ENCODE assay signal across 11 mouse cellular contexts in the genomic region with DNA sequence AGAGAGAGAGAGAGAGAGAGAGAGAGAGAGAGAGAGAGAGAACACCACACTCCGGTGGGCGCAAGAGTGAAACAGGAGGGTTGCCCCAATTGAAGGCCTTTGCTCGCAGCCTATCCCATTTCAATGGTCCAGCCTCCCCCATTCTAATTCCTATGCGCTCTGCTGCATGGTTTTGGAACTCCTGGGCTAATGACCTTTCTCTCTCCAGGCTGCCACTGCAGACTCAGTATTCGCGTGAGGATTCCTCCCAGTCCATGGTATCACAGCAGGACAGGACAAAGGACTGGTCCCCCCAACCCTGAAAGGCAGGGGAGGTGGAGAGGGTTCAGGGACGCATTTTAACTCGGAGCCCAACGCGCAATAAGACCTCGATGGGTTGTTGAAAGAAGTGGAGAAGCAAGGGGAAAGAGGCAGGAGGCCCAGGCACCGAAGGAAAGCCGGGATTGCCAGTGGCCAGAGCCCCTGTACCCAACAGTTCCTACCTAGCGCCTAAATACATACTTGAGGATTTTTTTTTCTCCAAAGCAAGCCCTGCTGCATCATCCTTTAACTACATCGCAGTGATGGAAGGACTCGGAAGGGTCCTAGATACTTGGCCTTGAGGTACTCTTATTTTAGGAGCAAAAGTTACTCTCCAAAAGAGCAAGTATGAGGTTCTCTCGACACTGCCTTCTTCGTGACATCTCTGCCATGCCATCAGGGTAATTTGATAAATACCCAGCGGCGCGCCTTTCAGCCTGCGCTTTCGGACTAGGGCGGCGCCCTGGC. TPM values are rescaled to one million over a fixed set of nuclear protein-coding genes. Genes with fewer than 3 reads are reported as not detected.
DNase-seq lines count a peak whose midpoint lies in the region; ATAC-seq lines count a peak whose summit lies in the region.
"Had no signal": no experiment of that assay in that cellular context is flagged by ENCODE, and none has a peak within 500 bp of the region (broad histone marks: within the 10 kb centered on the region; RNA-seq: fewer than 3 reads in every experiment).

No protein-coding gene starts in this region.

- H3K4me1 ChIP-seq in heart, embryonic 10.5 days: peaks cover 41% of the 10 kb centered on the region
- H3K4me1 ChIP-seq in lung, embryonic 15.5 days: peaks cover 24% of the 10 kb centered on the region
- H3K4me1 ChIP-seq in hindbrain, embryonic 13.5 days (replicated peaks): peaks cover 45% of the 10 kb centered on the region
- 0 out of 2 replicates have a peak, but pooled peaks cover 4% of the 10 kb centered on the region for H3K4me1 ChIP-seq in stomach, embryonic 14.5 days (ENCODE audit: control insufficient read depth, insufficient read depth, low read length)

- no peak for ATAC-seq in lung, embryonic 15.5 days (ENCODE audit: borderline replicate concordance, extremely low read depth, low FRiP score, low TSS enrichment)
- no peak for ATAC-seq in hindbrain, embryonic 13.5 days (ENCODE audit: low FRiP score)
- no peak for ATAC-seq in stomach, embryonic 14.5 days (ENCODE audit: insufficient number of reproducible peaks, insufficient read depth, low FRiP score, low read depth)

- no peak overlapping the region for H3K9ac ChIP-seq in lung, embryonic 15.5 days
- H3K9ac ChIP-seq in hindbrain, embryonic 13.5 days: no peak overlapping the region
- H3K9ac ChIP-seq in stomach, embryonic 14.5 days (replicated peaks; ENCODE audit: low read depth, low read length): no peak overlapping the region
- H3K9ac ChIP-seq: liver, embryonic 14.5 days had no signal

- no peak for DNase-seq in heart, embryonic 10.5 days (ENCODE audit: low spot score)
- no peak for DNase-seq in heart, adult 18-20 months
- DNase-seq in lung, postnatal 36 days: no peak
- DNase-seq in gastrocnemius, adult 8-10 months (ENCODE audit: low spot score in 2 of 2): no peak
- no peak for DNase-seq in thymus, postnatal 4 days
- DNase-seq: cerebellum, adult 9-10 months had no signal

- peaks cover 88% of the 10 kb centered on the region for H3K27me3 ChIP-seq in heart, embryonic 10.5 days (ENCODE audit: insufficient read depth, poor library complexity, severe bottlenecking)
- peaks cover 75% of the 10 kb centered on the region for H3K27me3 ChIP-seq in lung, embryonic 15.5 days
- peaks cover 85% of the 10 kb centered on the region for H3K27me3 ChIP-seq in hindbrain, embryonic 13.5 days
- peaks cover 35% of the 10 kb centered on the region for H3K27me3 ChIP-seq in stomach, embryonic 14.5 days (ENCODE audit: control insufficient read depth, insufficient read depth, low read length)

- H3K36me3 ChIP-seq in heart, embryonic 10.5 days: no peaks in the 10 kb centered on the region
- H3K36me3 ChIP-seq in lung, embryonic 15.5 days: no peaks in the 10 kb centered on the region
- no peaks in the 10 kb centered on the region for H3K36me3 ChIP-seq in hindbrain, embryonic 13.5 days
- H3K36me3 ChIP-seq in stomach, embryonic 14.5 days (ENCODE audit: control insufficient read depth, insufficient read depth, low read length): no peaks in the 10 kb centered on the region

- H3K4me3 ChIP-seq in heart, embryonic 10.5 days: peak overlapping the region; percentile 71
- no peak overlapping the region for H3K4me3 ChIP-seq in lung, embryonic 15.5 days
- peak overlapping the region; percentile 12; the same call in 1 of the 2 replicates for H3K4me3 ChIP-seq in hindbrain, embryonic 13.5 days
- no peak overlapping the region for H3K4me3 ChIP-seq in stomach, embryonic 14.5 days (ENCODE audit: low read depth, low read length)

- H3K27ac ChIP-seq in heart, embryonic 10.5 days: peak overlapping the region; percentile 47; the same call in 1 of the 2 replicates
- no peak overlapping the region for H3K27ac ChIP-seq in lung, embryonic 15.5 days
- no peak overlapping the region for H3K27ac ChIP-seq in hindbrain, embryonic 13.5 days
- H3K27ac ChIP-seq in stomach, embryonic 14.5 days (ENCODE audit: low read length): no peak overlapping the region
- H3K27ac ChIP-seq: liver, embryonic 14.5 days had no signal

- H3K4me2 ChIP-seq in lung, embryonic 15.5 days: peak overlapping the region; percentile 49
- H3K4me2 ChIP-seq in hindbrain, embryonic 13.5 days: peak overlapping the region; percentile 87
- peak overlapping the region; percentile 28; the same call in 1 of the 2 replicates for H3K4me2 ChIP-seq in stomach, embryonic 14.5 days (replicated peaks; ENCODE audit: low read depth, low read length)

- no peaks in the 10 kb centered on the region for H3K9me3 ChIP-seq in heart, embryonic 10.5 days
- no peaks in the 10 kb centered on the region for H3K9me3 ChIP-seq in lung, embryonic 15.5 days
- H3K9me3 ChIP-seq in hindbrain, embryonic 13.5 days: no peaks in the 10 kb centered on the region
- no peaks in the 10 kb centered on the region for H3K9me3 ChIP-seq in stomach, embryonic 14.5 days (ENCODE audit: control insufficient read depth, low read depth, low read length)

- WGBS in heart, embryonic 10.5 days: 4% methylated on average over 25 of the region's 25 CpGs
- 6% methylated on average over 25 of the region's 25 CpGs for WGBS in lung, embryonic 15.5 days
- 3% methylated on average over 25 of the region's 25 CpGs for WGBS in hindbrain, embryonic 13.5 days
- 4% methylated on average over 25 of the region's 25 CpGs for WGBS in stomach, embryonic 14.5 days

RNA-seq across cellular contexts. Expression of a gene that starts 3.0 kb away (rescaled TPM):
- 4.6 and 5.5 TPM in 2 replicates for polyA plus RNA-seq in heart, embryonic 10.5 days (2016; fragmentation: Nextera tagmentation; extraction: Ambion mirVana)
- 1 to 10 TPM; 8.6 to 9.5 TPM for total RNA-seq in heart, adult 18-20 months (2021)
- polyA plus RNA-seq in lung, embryonic 15.5 days (2015; fragmentation: Nextera tagmentation; extraction: Ambion mirVana): 2.3 and 3.3 TPM in 2 replicates
- 22.5 and 23.2 TPM in 2 replicates for polyA plus RNA-seq in hindbrain, embryonic 13.5 days (2015; fragmentation: Nextera tagmentation; extraction: Ambion mirVana)
- polyA plus RNA-seq in stomach, embryonic 14.5 days (2014; fragmentation: Nextera tagmentation; extraction: Ambion mirVana): 4.7 and 6.3 TPM in 2 replicates
- 10 to 100 TPM in 3 of 4 experiments, 1 to 10 TPM in 1; 9.1 to 25.8 (median 17.9) TPM for total RNA-seq in gastrocnemius, adult 8-10 months (2022)

RNA-seq across cellular contexts. Expression of a gene that starts 35.9 kb away (rescaled TPM):
- polyA plus RNA-seq in heart, embryonic 10.5 days (2016; fragmentation: Nextera tagmentation; extraction: Ambion mirVana): 23.5 and 40.2 TPM in 2 replicates
- total RNA-seq in heart, adult 18-20 months (2021): 1 to 10 TPM; 7.7 to 8.2 TPM
- polyA plus RNA-seq in lung, embryonic 15.5 days (2015; fragmentation: Nextera tagmentation; extraction: Ambion mirVana): 0.36 TPM in 2 replicates
- polyA plus RNA-seq in hindbrain, embryonic 13.5 days (2015; fragmentation: Nextera tagmentation; extraction: Ambion mirVana): not detected in 2 replicates
- not detected in 2 replicates for polyA plus RNA-seq in stomach, embryonic 14.5 days (2014; fragmentation: Nextera tagmentation; extraction: Ambion mirVana)
- 1 to 10 TPM; 1.6 to 3.4 (median 2.1) TPM for total RNA-seq in gastrocnemius, adult 8-10 months (2022)
- polyA plus RNA-seq: neural tube, embryonic 14.5 days had no signal

Comparison
In these comparisons a context has a peak if more than half of its experiments do, and no peak if none do; other contexts are left out.
1. H3K4me3 ChIP-seq: peak in heart, embryonic 10.5 days (single experiment) and hindbrain, embryonic 13.5 days (single experiment); none in lung, embryonic 15.5 days (single experiment) and stomach, embryonic 14.5 days (single experiment).
2. H3K4me2 ChIP-seq: peak in every context shown above with its lines; median percentile 87 in hindbrain, embryonic 13.5 days; 49 in lung, embryonic 15.5 days; 28 in stomach, embryonic 14.5 days.
3. RNA of a gene that starts 35.9 kb away (polyA plus RNA-seq): 23.5 to 40.2 TPM in heart, embryonic 10.5 days; 0.36 TPM in lung, embryonic 15.5 days, not detected in stomach, embryonic 14.5 days and not detected in hindbrain, embryonic 13.5 days; every median in the first group is over 10 times any median in the second.